Mouse (Mus musculus) embryonic facial prominence, embryonic 11.5 days (tissue): ENCODE measurements around the gene Pla1a. TPM values are rescaled to one million over a fixed set of nuclear protein-coding genes. Genes with fewer than 3 reads are reported as not detected.
A peak's percentile ranks its signal among the peaks of the same experiment; 100 is the strongest.

ENCODE experiments used
- ATAC-seq: fragments of 200-750 bp; cut with Nextera tagmentation; replicated peaks from 2 replicates; pipeline ENCODE4 v1.8.0; 2017; ENCODE audit warnings: low read depth; ENCODE audit not compliant: insufficient number of reproducible peaks, low FRiP score, low TSS enrichment
- DNase-seq: peaks from one replicate; pipeline ENCODE4 v3.0.0-alpha.2; 2015; ENCODE audit warnings: low spot score
- H3K27ac ChIP-seq: fragments of 300-500 bp; sonication (generic); replicated peaks from 2 replicates; pipeline ENCODE4 v1.5.1; 2014; ENCODE audit warnings: mild to moderate bottlenecking, low read depth, low read length, control low read depth
- H3K27me3 ChIP-seq: fragments of 300-500 bp; sonication (generic); 2 replicates; pipeline ENCODE4 v1.6.1; 2014; ENCODE audit warnings: mild to moderate bottlenecking, low read length, moderate library complexity, mixed read lengths; ENCODE audit not compliant: control insufficient read depth, insufficient read depth
- H3K36me3 ChIP-seq: fragments of 300-500 bp; sonication (generic); replicated peaks from 2 replicates; pipeline ENCODE4 v1.6.1; 2014; ENCODE audit warnings: low read depth, mild to moderate bottlenecking, low read length, moderate library complexity, mixed read lengths; ENCODE audit not compliant: control insufficient read depth, insufficient read depth
- H3K4me1 ChIP-seq: fragments of 300-500 bp; sonication (generic); 2 replicates; pipeline ENCODE4 v1.6.1; 2014; ENCODE audit warnings: low read length, mixed read lengths; ENCODE audit not compliant: control insufficient read depth, insufficient read depth
- H3K4me2 ChIP-seq: fragments of 300-500 bp; sonication (generic); 2 replicates; pipeline ENCODE4 v1.6.1; 2014; ENCODE audit warnings: low read depth, mild to moderate bottlenecking, control low read depth, low read length, moderate library complexity
- H3K4me3 ChIP-seq: fragments of 300-500 bp; sonication (generic); 2 replicates; pipeline ENCODE4 v1.5.1; 2014; ENCODE audit warnings: low read depth, low read length, control low read depth
- H3K9ac ChIP-seq: fragments of 300-500 bp; sonication (generic); replicated peaks from 2 replicates; pipeline ENCODE4 v1.6.1; 2014; ENCODE audit warnings: mild to moderate bottlenecking, control low read depth, low read length
- H3K9me3 ChIP-seq: fragments of 300-500 bp; sonication (generic); replicated peaks from 2 replicates; pipeline ENCODE4 v1.6.1; 2016; ENCODE audit warnings: mild to moderate bottlenecking, low read length, inconsistent platforms, mixed read lengths; ENCODE audit not compliant: control insufficient read depth
- WGBS: fragments of 180-500 bp; shearing (Covaris S2); extraction: QIAGEN DNeasy Blood & Tissue Kit; methylation state at CpG from one replicate; pipeline ENCODE4 v1.1.7; 2014; 5-methylcytosine and 5-hydroxymethylcytosine counted together
- polyA plus RNA-seq: library from polyadenylated mRNA; unstranded; fragments of >200 nt; fragmentation: Nextera tagmentation; extraction: Ambion mirVana; gene quantifications from 2 replicates; pipeline ENCODE4 v1.2.1, GENCODE M21; 2014

The Pla1a gene
- polyA plus RNA-seq, 1 experiment from 2014 or later, result not detected

GRCm38 (mm10) chr16:38455511-38456418 is 22.8 kb upstream of the Pla1a start, which contains the start of gene Cd80:
Gene Cd80, plus strand, starts transcription at chr16:38455561.
- ATAC-seq (no peak), DNase-seq (no peak)
- no peaks in the 10 kb centered on the region for H3K27me3 ChIP-seq
- no peak within 1 kb of the TSS for H3K4me3 ChIP-seq
- no peaks in the 10 kb centered on the region for H3K36me3 ChIP-seq
- no peaks in the 10 kb centered on the region for H3K4me1 ChIP-seq
- no peak within 1 kb of the TSS for H3K27ac ChIP-seq
- no peaks in the 10 kb centered on the region for H3K9me3 ChIP-seq
- H3K4me2 ChIP-seq, result no peak within 1 kb of the TSS
- H3K9ac ChIP-seq, result no peak within 1 kb of the TSS
- 81% methylated on average over 15 of the region's 17 CpGs for WGBS

DNA sequence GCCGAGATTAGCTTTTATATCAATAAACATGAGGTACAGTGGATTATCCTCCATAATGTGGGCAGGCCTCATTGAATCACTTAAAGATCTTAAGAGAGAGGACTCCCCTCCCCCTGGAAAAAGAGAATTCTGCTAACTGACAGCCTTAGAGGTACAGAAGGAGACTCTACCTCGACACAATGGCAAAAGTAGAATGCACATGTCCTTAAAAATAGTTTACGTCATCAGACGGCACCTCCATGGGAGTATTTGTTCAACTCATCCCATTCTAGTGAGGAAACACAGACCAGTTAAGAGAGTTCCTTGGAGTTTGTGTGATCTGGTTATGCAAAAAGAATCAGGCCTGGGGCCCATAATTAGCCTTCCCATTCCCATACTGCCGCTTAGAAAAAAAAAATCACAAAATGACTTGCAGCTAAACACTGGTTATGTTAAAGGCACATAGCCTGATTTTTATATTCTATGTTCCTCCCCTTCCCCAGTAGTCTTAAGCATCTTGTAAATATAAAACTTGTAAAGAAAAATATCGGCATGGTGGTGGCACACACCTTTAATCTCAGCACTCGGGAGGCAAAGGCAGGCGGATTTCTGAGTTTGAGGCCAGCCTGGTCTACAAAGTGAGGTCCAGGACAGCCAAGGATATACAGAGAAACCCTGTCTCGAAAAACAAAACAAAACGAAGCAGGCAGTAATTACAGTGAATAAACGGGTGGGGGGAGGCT is 21.7 kb upstream of the Pla1a start:
- Histone ChIP-seq H3K9me3 (no peaks in the 10 kb centered on the region), H3K4me2 (no peak overlapping the region), H3K36me3 (no peaks in the 10 kb centered on the region; the same call in 1 of the 2 replicates), H3K27ac (no peak overlapping the region), H3K4me3 (no peak overlapping the region), H3K9ac (no peak overlapping the region), H3K27me3 (no peaks in the 10 kb centered on the region), H3K4me1 (no peaks in the 10 kb centered on the region)
- DNase-seq (no peak), ATAC-seq (no peak)
- WGBS, result 78% methylated on average over 11 of the region's 11 CpGs

- DNase-seq (no peak), ATAC-seq (no peak)
- Histone ChIP-seq H3K27me3 (no peaks in the 10 kb centered on the region), H3K27ac (no peak overlapping the region), H3K4me2 (no peak overlapping the region), H3K4me1 (no peaks in the 10 kb centered on the region), H3K36me3 (no peaks in the 10 kb centered on the region; the same call in 1 of the 2 replicates), H3K4me3 (no peak overlapping the region), H3K9me3 (no peaks in the 10 kb centered on the region), H3K9ac (no peak overlapping the region)
- 91% methylated on average over 4 of the region's 4 CpGs for WGBS
These were observed 21.0 kb upstream of the Pla1a start for GRCm38 (mm10) chr16:38453952-38454351.

GRCm38 (mm10) chr16:38453203-38453553 is 20.2 kb upstream of the Pla1a start:
- 32% methylated on average over 3 of the region's 3 CpGs for WGBS
- no peaks in the 10 kb centered on the region for H3K4me1 ChIP-seq
- ATAC-seq, result no peak
- no peak for DNase-seq
- H3K9ac ChIP-seq, result peak overlapping the region; percentile 96
- H3K9me3 ChIP-seq, result no peaks in the 10 kb centered on the region
- H3K4me3 ChIP-seq, result peak overlapping the region; percentile 72
- peak overlapping the region; percentile 51 for H3K4me2 ChIP-seq
- no peaks in the 10 kb centered on the region; the same call in 1 of the 2 replicates for H3K36me3 ChIP-seq
- no peak overlapping the region for H3K27ac ChIP-seq
- no peaks in the 10 kb centered on the region for H3K27me3 ChIP-seq

DNA sequence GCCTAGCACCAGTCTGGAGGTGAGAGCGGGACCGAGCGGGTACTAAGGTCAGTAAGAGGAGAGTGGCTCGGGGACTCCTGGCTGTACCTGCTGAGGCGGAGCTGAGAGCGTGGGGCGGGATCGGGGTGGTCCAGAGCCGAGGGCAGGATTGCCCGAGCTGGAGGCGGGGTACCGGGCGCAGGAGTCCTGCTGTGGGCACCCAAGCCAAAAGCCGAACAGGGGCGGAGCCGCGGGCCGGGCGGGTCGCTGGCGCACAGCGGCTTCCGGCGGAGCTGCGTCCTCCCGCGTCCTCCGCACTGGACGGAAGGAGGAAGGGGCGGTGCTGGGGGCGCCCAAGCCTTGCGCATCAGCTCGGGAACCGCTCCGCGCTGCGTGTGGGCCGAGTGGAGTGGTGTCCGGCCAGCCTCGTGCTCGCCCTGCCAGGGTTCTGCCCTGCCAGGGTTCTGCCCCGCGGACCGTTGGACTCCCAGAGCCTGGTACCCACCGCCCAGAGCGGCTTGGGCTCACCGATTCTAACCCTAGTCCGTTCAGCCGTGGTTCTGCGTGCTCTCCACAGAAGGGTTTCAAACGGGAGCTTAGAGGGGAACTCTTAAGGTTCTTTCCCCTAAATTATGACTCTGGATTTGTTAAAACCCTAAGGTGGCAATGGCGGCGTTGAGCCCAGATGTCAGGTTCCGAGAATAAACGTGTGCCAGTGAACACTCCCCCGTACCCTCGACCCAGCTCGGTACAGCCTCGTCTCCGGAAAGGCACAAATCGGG is 19.7 kb upstream of the Pla1a start, which contains the start of gene Adprh:
Adprh (minus strand) TSS at position 262 of the 761 bp plus-strand sequence.
- peak within 1 kb of the TSS; percentile 96 for H3K9ac ChIP-seq
- H3K4me2 ChIP-seq, result peak within 1 kb of the TSS; percentile 51
- no peaks in the 10 kb centered on the region for H3K4me1 ChIP-seq
- H3K9me3 ChIP-seq, result no peaks in the 10 kb centered on the region
- ATAC-seq (peak; percentile 97), DNase-seq (peak; percentile 93)
- WGBS, result 1% methylated on average over 56 of the region's 61 CpGs
- H3K36me3 ChIP-seq, result no peaks in the 10 kb centered on the region; the same call in 1 of the 2 replicates
- no peaks in the 10 kb centered on the region for H3K27me3 ChIP-seq
- peak within 1 kb of the TSS; percentile 80 for H3K27ac ChIP-seq
- H3K4me3 ChIP-seq, result peak within 1 kb of the TSS; percentile 72

GRCm38 (mm10) chr16:38451421-38452205 is 18.7 kb upstream of the Pla1a start:
- Histone ChIP-seq H3K9me3 (no peaks in the 10 kb centered on the region), H3K36me3 (no peaks in the 10 kb centered on the region; the same call in 1 of the 2 replicates), H3K27ac (peak overlapping the region; percentile 80), H3K9ac (peak overlapping the region; percentile 96), H3K4me3 (peak overlapping the region; percentile 72), H3K4me2 (peak overlapping the region; percentile 51), H3K27me3 (no peaks in the 10 kb centered on the region), H3K4me1 (no peaks in the 10 kb centered on the region)
- 40% methylated on average over 12 of the region's 12 CpGs for WGBS
- ATAC-seq, result no peak
- DNase-seq, result peak; percentile 64

DNA sequence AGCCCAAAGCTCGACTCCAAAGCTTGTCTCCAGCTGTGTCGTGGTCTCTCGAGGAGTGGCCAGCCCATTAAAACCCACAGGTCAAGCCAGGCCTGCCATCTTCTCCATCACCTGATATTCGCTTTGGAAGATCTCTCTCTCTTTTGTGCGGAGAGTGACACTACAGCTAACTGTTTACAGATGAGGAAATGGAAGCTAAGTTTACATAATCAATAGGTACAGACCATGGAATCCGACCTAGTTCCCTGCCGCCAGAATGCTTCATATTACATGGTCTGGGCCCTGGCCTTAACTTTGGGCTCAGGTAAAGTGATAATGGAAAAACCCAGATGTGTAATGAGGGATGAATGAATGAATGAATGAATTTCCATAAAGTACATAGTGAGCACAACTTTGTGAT is 17.8 kb upstream of the Pla1a start:
- H3K4me3 ChIP-seq, result no peak overlapping the region
- no peaks in the 10 kb centered on the region for H3K4me1 ChIP-seq
- ATAC-seq (no peak), DNase-seq (no peak)
- H3K27ac ChIP-seq, result no peak overlapping the region
- WGBS, result 80% methylated on average over 7 of the region's 7 CpGs
- H3K9ac ChIP-seq, result no peak overlapping the region
- no peak overlapping the region for H3K4me2 ChIP-seq
- peaks cover 2% of the 10 kb centered on the region for H3K36me3 ChIP-seq
- H3K9me3 ChIP-seq, result no peaks in the 10 kb centered on the region
- no peaks in the 10 kb centered on the region for H3K27me3 ChIP-seq
